Mouse (Mus musculus) skeletal muscle tissue, adult 2 months (tissue): ENCODE data around the gene Cdkal1.

ENCODE experiments used
- DNase-seq: peaks from one replicate; pipeline ENCODE4 v3.0.0-alpha.2; 2012; ENCODE audit warnings: low read depth, low spot score

Gene Cdkal1

DNA sequence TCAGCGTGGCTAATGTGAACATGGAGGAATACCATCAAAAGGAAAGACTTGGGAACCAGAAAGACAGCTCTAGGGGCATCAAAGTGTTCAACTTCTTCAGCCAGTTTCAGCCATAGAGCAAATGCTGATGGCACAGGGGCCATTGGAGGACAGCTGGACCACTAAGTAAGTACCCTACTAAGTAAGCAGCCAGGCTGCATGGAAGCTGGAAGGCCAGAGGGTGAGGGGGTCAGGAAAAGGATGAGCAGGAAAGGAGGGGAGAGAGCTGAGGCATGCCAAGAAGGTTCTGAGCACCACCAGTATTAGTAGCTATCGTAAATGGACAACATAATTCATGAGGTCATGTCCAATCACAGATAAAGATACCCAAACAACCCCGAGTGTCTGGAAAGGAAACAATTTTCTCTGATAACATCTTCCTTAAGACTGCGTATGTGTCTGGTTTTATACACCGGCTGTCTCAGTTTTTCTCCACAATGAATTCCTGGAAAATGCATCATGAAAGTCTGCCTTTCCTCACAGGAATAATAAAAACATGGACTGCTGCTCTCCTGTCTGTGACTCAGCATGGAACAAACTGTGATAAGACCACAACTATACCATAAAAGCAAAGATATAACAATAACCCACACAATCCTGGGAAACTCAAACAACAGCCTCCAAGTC is 352.9 kb downstream of the Cdkal1 start:
- DNase-seq, result no peak

- DNase-seq, result no peak
Observed at GRCm38 (mm10) chr13:29501173-29501572, 354.3 kb downstream of the Cdkal1 start.

- DNase-seq, result no peak
Observed at GRCm38 (mm10) chr13:29499750-29500149, 355.7 kb downstream of the Cdkal1 start.

GRCm38 (mm10) chr13:29497286-29497685 is 358.2 kb downstream of the Cdkal1 start:
- DNase-seq, result no peak

DNA sequence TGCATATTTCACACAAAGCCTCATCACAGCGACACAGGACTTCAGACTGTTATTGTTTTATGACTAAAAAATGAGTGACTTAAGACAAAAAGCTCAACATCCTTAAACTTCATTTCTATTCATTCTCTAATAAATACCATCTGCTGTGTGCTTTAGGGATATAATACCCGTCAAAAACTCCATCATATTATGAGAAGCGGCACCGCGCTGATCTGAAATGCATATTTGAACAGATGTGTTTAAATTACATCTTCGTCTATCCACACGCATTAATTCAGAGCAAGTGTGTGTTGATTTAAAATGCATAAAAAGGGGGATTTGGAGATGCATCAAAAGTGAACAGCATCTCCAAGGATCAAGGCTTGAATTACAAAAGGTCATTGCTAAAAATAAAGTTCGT is 365.1 kb downstream of the Cdkal1 start:
- no peak for DNase-seq

- DNase-seq, result no peak
Observed at GRCm38 (mm10) chr13:29489476-29489875, 366.0 kb downstream of the Cdkal1 start.

GRCm38 (mm10) chr13:29486709-29487108 is 368.8 kb downstream of the Cdkal1 start:
- no peak for DNase-seq

- DNase-seq, result no peak
Observed at GRCm38 (mm10) chr13:29483950-29484349, 371.5 kb downstream of the Cdkal1 start.

GRCm38 (mm10) chr13:29482147-29482863 is 373.2 kb downstream of the Cdkal1 start:
- no peak for DNase-seq

DNA sequence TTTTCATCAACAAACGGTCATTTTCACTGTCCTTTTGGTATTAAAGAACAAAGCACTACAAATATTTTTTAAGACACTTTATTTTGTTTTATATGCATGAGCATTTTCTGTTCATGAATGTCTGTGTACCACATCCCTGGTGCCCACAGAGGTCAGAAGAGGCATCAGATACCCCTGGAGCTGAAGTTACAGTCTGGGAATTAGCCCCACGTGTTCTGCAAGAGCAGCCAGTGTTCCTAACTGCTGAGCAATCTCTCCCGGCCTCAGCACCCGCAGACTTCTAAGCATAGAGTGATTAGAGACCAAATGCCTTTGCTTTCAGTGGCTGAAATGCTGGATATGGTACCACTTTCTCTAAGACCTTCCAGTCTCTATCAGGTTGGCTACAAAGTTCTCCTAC is 379.1 kb downstream of the Cdkal1 start:
- no peak for DNase-seq

- no peak for DNase-seq
Observed at GRCm38 (mm10) chr13:29474301-29474700, 381.2 kb downstream of the Cdkal1 start.

GRCm38 (mm10) chr13:29473779-29474178 is 381.7 kb downstream of the Cdkal1 start:
- no peak for DNase-seq

DNA sequence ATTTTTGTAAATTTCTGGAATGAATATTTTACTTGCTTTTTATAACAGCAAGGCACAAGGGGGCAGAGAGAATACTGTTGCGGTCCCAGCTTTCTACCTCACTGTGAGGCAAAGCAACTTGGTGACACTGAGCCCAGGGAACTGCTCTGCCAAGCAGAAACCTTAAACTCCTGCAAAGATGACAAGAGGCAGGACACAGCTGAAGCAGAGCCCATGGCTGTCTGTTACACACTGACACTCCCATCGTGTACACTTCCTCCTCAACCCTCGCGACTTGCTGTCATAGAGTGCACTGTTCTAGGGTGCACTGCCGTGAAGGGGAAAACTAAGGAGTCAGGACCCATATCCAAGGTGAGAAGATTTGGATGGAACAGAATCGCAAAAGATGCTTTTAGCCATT is 393.2 kb downstream of the Cdkal1 start:
- DNase-seq, result peak; percentile 25

DNA sequence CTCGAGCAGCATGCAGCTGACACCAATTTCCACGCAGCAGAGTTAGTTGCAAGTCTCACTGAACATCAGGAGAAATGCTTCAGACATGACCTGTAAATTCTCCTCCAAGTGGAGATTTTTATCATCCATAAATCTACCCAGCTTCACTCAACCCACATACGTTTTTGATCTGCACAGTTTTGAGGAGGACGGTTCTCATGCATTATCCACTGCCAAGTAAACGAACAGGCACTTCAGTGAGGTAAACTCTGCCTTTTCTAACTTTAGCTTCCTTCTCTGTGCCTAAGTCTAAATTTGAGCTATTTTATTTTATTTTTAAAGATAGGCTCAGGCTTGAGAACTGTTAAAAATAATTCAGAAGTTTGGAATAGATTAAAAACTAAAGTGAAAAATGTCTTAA is 394.7 kb downstream of the Cdkal1 start:
- no peak for DNase-seq

DNA sequence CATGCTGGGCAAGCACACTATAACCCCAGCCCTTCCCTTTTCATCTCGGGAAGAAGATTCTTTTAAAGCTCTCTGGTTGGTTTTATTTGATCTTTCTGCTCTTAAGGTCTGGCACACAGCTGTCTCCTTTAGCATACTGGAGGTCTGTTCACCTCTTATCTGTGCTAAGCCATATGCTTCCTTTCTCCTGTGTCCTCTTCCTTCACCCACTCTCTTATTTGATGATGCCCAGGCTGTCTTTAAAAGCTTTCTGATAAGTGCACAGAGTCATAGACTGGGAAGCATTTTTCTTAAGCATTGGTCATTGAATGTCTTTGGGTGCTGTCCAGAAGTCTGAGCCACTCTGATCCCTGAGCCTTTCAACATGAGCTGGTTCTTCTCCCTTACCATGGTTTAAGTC is 397.1 kb downstream of the Cdkal1 start:
- no peak for DNase-seq

DNA sequence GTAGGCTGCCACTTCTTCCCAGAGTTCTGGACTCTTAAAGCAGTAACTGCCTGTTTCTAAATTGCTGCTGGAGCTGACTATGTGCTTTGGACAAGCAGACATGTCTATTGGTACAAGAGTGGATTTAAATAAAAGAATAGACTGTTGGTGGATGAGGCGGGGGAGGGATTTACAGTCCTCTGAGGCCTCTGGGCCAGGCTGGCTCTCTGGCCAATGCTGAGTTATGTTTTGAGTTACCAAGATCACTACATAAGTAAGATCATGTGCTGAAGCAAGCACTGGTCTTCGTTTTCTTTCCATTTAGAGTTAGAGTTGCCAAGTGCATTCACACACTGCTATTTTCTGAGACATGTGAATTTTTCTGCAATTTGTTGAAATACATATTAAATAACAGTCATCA is 418.4 kb downstream of the Cdkal1 start:
- DNase-seq, result no peak

DNA sequence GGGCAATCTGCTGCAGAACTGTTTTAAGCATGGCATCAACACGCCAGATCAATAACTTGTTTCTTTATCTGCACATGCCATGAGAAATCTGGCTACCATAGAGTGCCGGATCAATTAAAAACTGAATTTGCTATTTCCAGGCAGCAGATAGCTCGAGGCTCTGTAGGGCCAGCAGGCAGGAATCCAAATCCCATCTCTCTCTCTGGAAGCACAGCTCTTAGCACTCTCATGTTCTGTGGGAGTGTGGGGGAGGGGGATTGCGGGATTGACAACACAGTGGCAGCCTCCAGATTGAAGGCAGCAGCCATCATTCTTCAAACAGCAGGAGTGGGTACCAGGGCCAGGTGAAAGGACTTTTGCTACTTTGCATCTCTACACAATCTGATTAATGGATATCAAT is 420.7 kb downstream of the Cdkal1 start:
- no peak for DNase-seq

- DNase-seq, result no peak
Observed at GRCm38 (mm10) chr13:29430919-29431318, 424.6 kb downstream of the Cdkal1 start.

- no peak for DNase-seq
Observed at GRCm38 (mm10) chr13:29429877-29430276, 425.6 kb downstream of the Cdkal1 start.

- DNase-seq, result no peak
Observed at GRCm38 (mm10) chr13:29429196-29429595, 426.3 kb downstream of the Cdkal1 start.

- DNase-seq, result no peak
Observed at GRCm38 (mm10) chr13:29416450-29417136, 438.9 kb downstream of the Cdkal1 start.

DNA sequence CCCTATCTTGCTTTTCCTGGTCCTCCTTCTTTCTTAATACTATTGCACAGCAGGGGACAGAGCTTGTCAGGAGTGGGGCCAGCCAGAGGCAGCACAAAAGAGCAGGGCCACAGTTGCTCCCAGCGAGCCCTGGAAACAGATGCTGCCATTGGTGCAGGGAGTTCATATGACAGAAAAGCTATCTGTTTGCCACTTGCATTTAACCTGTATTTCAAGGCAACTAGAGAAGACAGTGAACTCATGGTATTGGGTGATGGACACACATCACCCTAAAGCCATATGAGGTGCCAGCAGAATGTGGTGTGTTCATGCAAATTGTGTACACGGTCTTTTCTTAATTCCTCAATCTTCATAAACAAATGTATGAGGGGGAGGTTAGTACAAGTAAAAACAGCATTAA is 439.5 kb downstream of the Cdkal1 start:
- DNase-seq, result no peak

DNA sequence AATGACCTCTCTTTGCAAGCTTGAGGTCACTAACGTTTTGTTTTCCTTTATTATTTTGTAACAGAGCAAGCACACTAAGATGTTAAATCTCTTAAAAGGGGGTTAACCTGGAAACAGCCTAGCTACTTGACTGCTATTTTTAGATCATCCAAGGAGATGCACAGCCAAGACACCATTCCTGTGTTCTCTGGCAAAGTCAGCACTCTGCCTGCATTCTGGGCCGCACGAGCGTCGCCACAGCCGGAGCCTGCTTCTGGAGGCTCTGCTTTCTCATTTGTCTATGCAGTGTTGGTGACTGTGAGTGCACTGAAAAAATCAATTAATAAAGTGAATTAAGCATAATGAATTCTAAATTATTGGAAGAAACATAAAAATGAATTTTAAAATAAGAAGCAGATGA is 440.6 kb downstream of the Cdkal1 start:
- DNase-seq, result peak; percentile 21
